Mouse (Mus musculus): ENCODE data around the gene Akap9.
A peak's percentile ranks its signal among the peaks of the same experiment; 100 is the strongest.
"Not testable (repeated sequence)": the region's sequence is repeated elsewhere in the genome, so short reads cannot be mapped to it uniquely, and the experiment has no call there.

The Akap9 gene

GRCm38 (mm10) chr5:3927801-3928689 is at the start of gene Akap9:
TSS of gene Akap9 (plus strand) at chr5:3928054.
- DNase-seq = peak; percentile 64 to 71

GRCm38 (mm10) chr5:3886862-3887261 is 41.0 kb upstream of the Akap9 start:
- not testable (repeated sequence) for DNase-seq

GRCm38 (mm10) chr5:3889201-3889600 is 38.7 kb upstream of the Akap9 start:
- DNase-seq = no peak

GRCm38 (mm10) chr5:3893459-3894293 is 34.2 kb upstream of the Akap9 start, which contains the start of gene Mterf1a:
TSS of gene Mterf1a (minus strand) at chr5:3893933.
- peak; percentile 65 to 66 for DNase-seq

- not testable (repeated sequence) for DNase-seq
Observed at GRCm38 (mm10) chr5:3894294-3894619, 33.6 kb upstream of the Akap9 start.

- DNase-seq = no peak
Observed at GRCm38 (mm10) chr5:3905471-3905870, 22.4 kb upstream of the Akap9 start.

GRCm38 (mm10) chr5:3922350-3922749 is 5.5 kb upstream of the Akap9 start:
- no peak for DNase-seq

GRCm38 (mm10) chr5:3926666-3927065 is 1.2 kb upstream of the Akap9 start:
- DNase-seq = no peak

GRCm38 (mm10) chr5:3928690-3929046 is 814 bp downstream of the Akap9 start:
- peak; percentile 46 to 50 for DNase-seq

- DNase-seq = no peak
Observed at GRCm38 (mm10) chr5:3930760-3931159, 2.9 kb downstream of the Akap9 start.

- no peak for DNase-seq
Observed at GRCm38 (mm10) chr5:3931636-3932035, 3.8 kb downstream of the Akap9 start.

- DNase-seq = no peak
Observed at GRCm38 (mm10) chr5:3933551-3933950, 5.7 kb downstream of the Akap9 start.

- no peak for DNase-seq
Observed at GRCm38 (mm10) chr5:3935266-3935665, 7.4 kb downstream of the Akap9 start.

GRCm38 (mm10) chr5:3935778-3936554 is 8.1 kb downstream of the Akap9 start:
- no peak for DNase-seq

- no peak for DNase-seq
Observed at GRCm38 (mm10) chr5:3938905-3939304, 11.1 kb downstream of the Akap9 start.

GRCm38 (mm10) chr5:3939335-3939734 is 11.5 kb downstream of the Akap9 start:
- no peak for DNase-seq

GRCm38 (mm10) chr5:3941240-3941639 is 13.4 kb downstream of the Akap9 start:
- DNase-seq = no peak

- DNase-seq = not testable (repeated sequence)
Observed at GRCm38 (mm10) chr5:3943169-3943568, 15.3 kb downstream of the Akap9 start.

- no peak for DNase-seq
Observed at GRCm38 (mm10) chr5:3952498-3952897, 24.6 kb downstream of the Akap9 start.

GRCm38 (mm10) chr5:3954541-3954940 is 26.7 kb downstream of the Akap9 start:
- no peak for DNase-seq

- DNase-seq = no peak
Observed at GRCm38 (mm10) chr5:3961286-3961685, 33.4 kb downstream of the Akap9 start.

- DNase-seq = no peak
Observed at GRCm38 (mm10) chr5:3968415-3968814, 40.6 kb downstream of the Akap9 start.

- DNase-seq = peak; percentile 10 to 14
Observed at GRCm38 (mm10) chr5:3969114-3969513, 41.3 kb downstream of the Akap9 start.

Data from B cell, adult 2 months (primary cell).